In the genomic region with DNA sequence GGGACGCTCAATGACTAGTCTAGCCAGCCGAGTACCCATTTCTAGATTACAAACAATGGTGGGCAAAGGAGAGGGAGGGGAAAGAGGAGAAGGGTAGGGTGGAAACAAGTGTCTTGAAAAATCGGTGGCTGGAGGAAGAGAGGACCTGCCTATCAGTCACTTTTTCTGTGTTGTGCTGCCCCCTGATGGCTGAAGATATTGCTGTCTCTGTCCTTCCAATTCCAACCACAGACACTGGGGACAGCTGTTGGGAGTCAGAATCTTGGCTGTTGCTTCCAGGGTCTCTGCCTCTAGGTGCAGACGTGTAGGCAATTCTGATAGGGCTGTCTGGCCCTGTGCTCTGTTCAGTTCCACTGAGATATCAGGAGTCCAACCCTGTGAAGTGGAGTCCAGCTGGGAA, we compare ENCODE assay signal across 9 mouse cellular contexts. TPM values are rescaled to one million over a fixed set of nuclear protein-coding genes. Genes with fewer than 3 reads are reported as not detected.
A peak's percentile ranks its signal among the peaks of the same experiment; 100 is the strongest.
DNase-seq lines count a peak whose midpoint lies in the region; ATAC-seq and TF ChIP-seq lines count a peak whose summit lies in the region.
"Had no signal": no experiment of that assay in that cellular context is flagged by ENCODE, and none has a peak within 500 bp of the region (broad histone marks: within the 10 kb centered on the region; RNA-seq: fewer than 3 reads in every experiment).

No protein-coding gene starts in this region.

- TF ChIP-seq CTCF in E14TG2a.4 (conservative IDR thresholded peaks at IDR 0.05; ENCODE audit: low read length) = peak; percentile 66
- peak; percentile 73 for TF ChIP-seq CTCF in lung, adult 2 months (IDR thresholded peaks at IDR 0.05; ENCODE audit: insufficient read depth, low read length)

- TF ChIP-seq POLR2A in lung, adult 2 months (IDR thresholded peaks at IDR 0.05; ENCODE audit: borderline replicate concordance, extremely low read depth, low read depth, low read length) = no peak

- H3K27ac ChIP-seq in forebrain, embryonic 13.5 days = no peak overlapping the region
- H3K27ac ChIP-seq: liver, embryonic 15.5 days had no signal

- no peaks in the 10 kb centered on the region for H3K27me3 ChIP-seq in E14TG2a.4 (ENCODE audit: insufficient read depth, low read length)
- no peaks in the 10 kb centered on the region for H3K27me3 ChIP-seq in forebrain, embryonic 13.5 days
- H3K27me3 ChIP-seq: liver, embryonic 15.5 days had no signal

- H3K4me1 ChIP-seq in E14TG2a.4 (replicated peaks; ENCODE audit: low read depth, low read length) = peaks cover 33% of the 10 kb centered on the region
- 0 out of 2 replicates have a peak, but pooled peaks cover 2% of the 10 kb centered on the region for H3K4me1 ChIP-seq in forebrain, embryonic 13.5 days
- H3K4me1 ChIP-seq in lung, adult 2 months (ENCODE audit: control insufficient read depth, insufficient read depth, low read length) = no peaks in the 10 kb centered on the region

- H3K4me2 ChIP-seq in forebrain, embryonic 13.5 days = no peak overlapping the region
- H3K4me2 ChIP-seq: liver, embryonic 15.5 days had no signal

- 0% methylated on average over 4 of the region's 4 CpGs for WGBS in forebrain, embryonic 13.5 days
- 7% methylated on average over 4 of the region's 4 CpGs for WGBS in lung, adult 2 months

- ATAC-seq in forebrain, embryonic 13.5 days = peak; percentile 86
- ATAC-seq in neutrophil, adult 5-6 weeks (ENCODE audit: extremely low read depth, insufficient number of reproducible peaks, low FRiP score, poor library complexity, severe bottlenecking) = peak; percentile 88

- no peak overlapping the region for H3K9ac ChIP-seq in forebrain, embryonic 13.5 days
- H3K9ac ChIP-seq: liver, embryonic 15.5 days had no signal

- intact Hi-C loops in heart, postnatal 25 days (cut with DNase I) = loop anchor here (1.0 to 2.0 kb wide), 2 partner anchors 31 to 137 kb away; no protein-coding TSS in a partner anchor

- no peaks in the 10 kb centered on the region for H3K36me3 ChIP-seq in E14TG2a.4 (ENCODE audit: insufficient read depth, low read length)
- 0 out of 2 replicates have a peak, but pooled peaks cover 5% of the 10 kb centered on the region for H3K36me3 ChIP-seq in forebrain, embryonic 13.5 days (ENCODE audit: poor library complexity, severe bottlenecking)
- H3K36me3 ChIP-seq: liver, embryonic 15.5 days had no signal

- no peak overlapping the region; the same call in 1 of the 2 replicates for H3K4me3 ChIP-seq in E14TG2a.4 (replicated peaks; ENCODE audit: low read length)
- no peak overlapping the region for H3K4me3 ChIP-seq in forebrain, embryonic 13.5 days
- no peak overlapping the region for H3K4me3 ChIP-seq in lung, adult 2 months (replicated peaks; ENCODE audit: extremely low read depth, low read depth, low read length)
- H3K4me3 ChIP-seq: liver, embryonic 15.5 days had no signal

- peak; percentile 77 for DNase-seq in c-Kit-positive CD71-positive TER-119-positive erythroid progenitor cells, embryonic 14.5 days (ENCODE audit: low spot score)
- peak; percentile 63 for DNase-seq in heart, postnatal 25 days (ENCODE audit: low spot score)
- peak; percentile 81 to 97 for DNase-seq in layer of hippocampus, adult 18-20 months (ENCODE audit: low spot score in 2 of 2)
- DNase-seq in lung, adult 2 months = peak; percentile 87
- DNase-seq in testis, postnatal 14 days (ENCODE audit: low spot score) = peak; percentile 57

- H3K9me3 ChIP-seq in E14TG2a.4 (ENCODE audit: low read length) = no peaks in the 10 kb centered on the region
- no peaks in the 10 kb centered on the region for H3K9me3 ChIP-seq in forebrain, embryonic 13.5 days (replicated peaks)
- H3K9me3 ChIP-seq: liver, embryonic 15.5 days had no signal

RNA-seq across cellular contexts. Expression of a gene that starts 21.9 kb away (rescaled TPM):
- 4.7 and 4.8 TPM in 2 replicates for polyA plus RNA-seq in forebrain, embryonic 13.5 days (2015; fragmentation: Nextera tagmentation; extraction: Ambion mirVana)
- total RNA-seq in heart, postnatal 25 days (2021) = 1 to 10 TPM; 6.5 to 8.7 TPM
- total RNA-seq in layer of hippocampus, adult 18-20 months (2021) = 1 to 10 TPM; 3.9 to 5.0 TPM
- polyA plus RNA-seq in lung, adult 2 months (2012; rRNA removed) = 67.6 and 67.8 TPM in 2 replicates
- total RNA-seq in neutrophil, adult 5-6 weeks (2017) = 145 and 178 TPM in 2 replicates

RNA-seq across cellular contexts. Expression of a gene that starts 32.2 kb away (rescaled TPM):
- 14.1 and 14.8 TPM in 2 replicates for polyA plus RNA-seq in forebrain, embryonic 13.5 days (2015; fragmentation: Nextera tagmentation; extraction: Ambion mirVana)
- total RNA-seq in heart, postnatal 25 days (2021) = 10 to 100 TPM; 11.3 to 19.8 TPM
- 10 to 100 TPM; 24.5 to 24.8 TPM for total RNA-seq in layer of hippocampus, adult 18-20 months (2021)
- polyA plus RNA-seq in lung, adult 2 months (2012; rRNA removed) = 17.6 and 24.2 TPM in 2 replicates
- 8.7 and 10.5 TPM in 2 replicates for total RNA-seq in neutrophil, adult 5-6 weeks (2017)

RNA-seq across cellular contexts. Expression of a gene that starts 32.2 kb away (rescaled TPM):
- 3.6 and 5.5 TPM in 2 replicates for polyA plus RNA-seq in forebrain, embryonic 13.5 days (2015; fragmentation: Nextera tagmentation; extraction: Ambion mirVana)
- total RNA-seq in heart, postnatal 25 days (2021) = 100 to 1,000 TPM; 155 to 157 TPM
- total RNA-seq in layer of hippocampus, adult 18-20 months (2021) = 10 to 100 TPM; 64.3 to 76.9 TPM
- polyA plus RNA-seq in lung, adult 2 months (2012; rRNA removed) = 27.7 and 38.8 TPM in 2 replicates
- 1.2 and 1.5 TPM in 2 replicates for total RNA-seq in neutrophil, adult 5-6 weeks (2017)

RNA-seq across cellular contexts. Expression of a gene that starts 44.5 kb away (rescaled TPM):
- polyA plus RNA-seq in forebrain, embryonic 13.5 days (2015; fragmentation: Nextera tagmentation; extraction: Ambion mirVana) = 0.62 and 0.89 TPM in 2 replicates
- not detected for total RNA-seq in heart, postnatal 25 days (2021)
- under 1 TPM; 0.67 to 0.76 TPM for total RNA-seq in layer of hippocampus, adult 18-20 months (2021)
- 0.19 and 0.32 TPM in 2 replicates for polyA plus RNA-seq in lung, adult 2 months (2012; rRNA removed)
- 1.3 TPM in 1 of 2 replicates, not detected in the other for total RNA-seq in neutrophil, adult 5-6 weeks (2017)
- polyA plus RNA-seq: liver, embryonic 15.5 days had no signal

RNA-seq across cellular contexts. Expression of a gene that starts 50.8 kb away (rescaled TPM):
- polyA plus RNA-seq in forebrain, embryonic 13.5 days (2015; fragmentation: Nextera tagmentation; extraction: Ambion mirVana) = 28.8 and 32.0 TPM in 2 replicates
- 10 to 100 TPM; 46.3 to 50.5 TPM for total RNA-seq in heart, postnatal 25 days (2021)
- 10 to 100 TPM; 95.0 to 98.9 TPM for total RNA-seq in layer of hippocampus, adult 18-20 months (2021)
- polyA plus RNA-seq in lung, adult 2 months (2012; rRNA removed) = 60.0 and 72.4 TPM in 2 replicates
- 104 and 120 TPM in 2 replicates for total RNA-seq in neutrophil, adult 5-6 weeks (2017)

Comparison
In these comparisons a context has a peak if more than half of its experiments do, and no peak if none do; other contexts are left out.
1. RNA of a gene that starts 21.9 kb away (total RNA-seq): 145 to 178 TPM in neutrophil, adult 5-6 weeks; 6.5 to 8.7 TPM in heart, postnatal 25 days and 3.9 to 5.0 TPM in layer of hippocampus, adult 18-20 months; every median in the first group is over 10 times any median in the second.
2. RNA of a gene that starts 32.2 kb away (total RNA-seq): 155 to 157 TPM in heart, postnatal 25 days and 64.3 to 76.9 TPM in layer of hippocampus, adult 18-20 months; 1.2 to 1.5 TPM in neutrophil, adult 5-6 weeks; every median in the first group is over 10 times any median in the second.
3. Peak in every context shown above with its lines, with median percentiles within 50 percentile points of each other: DNase-seq.